Mouse (Mus musculus): ENCODE measurements around the gene Bri3. TPM values are rescaled to one million over a fixed set of nuclear protein-coding genes. Genes with fewer than 3 reads are reported as not detected.

Bri3 gene
- total RNA-seq (2014; rRNA removed) (17.6 and 26.5 TPM in 2 replicates), polyA plus RNA-seq (2015; fragmentation: Nextera tagmentation; extraction: Ambion mirVana) (138 and 151 TPM in 2 replicates)

GRCm38 (mm10) chr5:144243901-144244487, at the start of gene Bri3:
Bri3 (plus strand) TSS chr5:144244437.
- Histone ChIP-seq H3K9ac (no peak within 1 kb of the TSS), H3K4me3 (ENCODE audit: low read depth, low read length) (no peak within 1 kb of the TSS), H3K27me3 (ENCODE audit: insufficient read depth, low read length) (no peaks in the 10 kb centered on the region), H3K4me1 (ENCODE audit: insufficient read depth) (no peaks in the 10 kb centered on the region), H3K36me3 (ENCODE audit: insufficient read depth) (no peaks in the 10 kb centered on the region), H3K9me3 (ENCODE audit: low read length) (no peaks in the 10 kb centered on the region), H3K27ac (ENCODE audit: low read depth, low read length) (no peak within 1 kb of the TSS), H3K4me2 (ENCODE audit: low read depth) (no peak within 1 kb of the TSS)
- ATAC-seq (no peak), DNase-seq (no peak)
- no peak for TF ChIP-seq CTCF (IDR thresholded peaks at IDR 0.05; ENCODE audit: low read depth)
- WGBS, result 91% methylated on average over 7 of the region's 7 CpGs

GRCm38 (mm10) chr5:144195567-144195966, 48.7 kb upstream of the Bri3 start:
- no peak overlapping the region for H3K4me2 ChIP-seq (ENCODE audit: low read depth)
- H3K9ac ChIP-seq, result no peak overlapping the region
- H3K4me1 ChIP-seq (ENCODE audit: insufficient read depth), result no peaks in the 10 kb centered on the region
- WGBS, result 82% methylated on average over 8 of the region's 8 CpGs
- H3K27me3 ChIP-seq (ENCODE audit: insufficient read depth, low read length), result no peaks in the 10 kb centered on the region
- H3K4me3 ChIP-seq (ENCODE audit: low read depth, low read length), result no peak overlapping the region
- H3K27ac ChIP-seq (ENCODE audit: low read depth, low read length), result no peak overlapping the region
- DNase-seq (no peak), ATAC-seq (no peak)
- no peak for TF ChIP-seq CTCF (IDR thresholded peaks at IDR 0.05; ENCODE audit: low read depth)
- H3K9me3 ChIP-seq (ENCODE audit: low read length), result no peaks in the 10 kb centered on the region
- H3K36me3 ChIP-seq (ENCODE audit: insufficient read depth), result peaks cover 19% of the 10 kb centered on the region

GRCm38 (mm10) chr5:144200616-144201015, 43.6 kb upstream of the Bri3 start:
- Histone ChIP-seq H3K27me3 (ENCODE audit: insufficient read depth, low read length) (no peaks in the 10 kb centered on the region), H3K27ac (ENCODE audit: low read depth, low read length) (no peak overlapping the region), H3K4me1 (ENCODE audit: insufficient read depth) (no peaks in the 10 kb centered on the region), H3K9ac (no peak overlapping the region), H3K4me3 (ENCODE audit: low read depth, low read length) (no peak overlapping the region), H3K36me3 (ENCODE audit: insufficient read depth) (peaks cover 61% of the 10 kb centered on the region), H3K4me2 (ENCODE audit: low read depth) (no peak overlapping the region), H3K9me3 (ENCODE audit: low read length) (no peaks in the 10 kb centered on the region)
- WGBS, result 58% methylated on average over 11 of the region's 11 CpGs
- DNase-seq, result no peak
- ATAC-seq, result no peak
- no peak for TF ChIP-seq CTCF (IDR thresholded peaks at IDR 0.05; ENCODE audit: low read depth)

DNA sequence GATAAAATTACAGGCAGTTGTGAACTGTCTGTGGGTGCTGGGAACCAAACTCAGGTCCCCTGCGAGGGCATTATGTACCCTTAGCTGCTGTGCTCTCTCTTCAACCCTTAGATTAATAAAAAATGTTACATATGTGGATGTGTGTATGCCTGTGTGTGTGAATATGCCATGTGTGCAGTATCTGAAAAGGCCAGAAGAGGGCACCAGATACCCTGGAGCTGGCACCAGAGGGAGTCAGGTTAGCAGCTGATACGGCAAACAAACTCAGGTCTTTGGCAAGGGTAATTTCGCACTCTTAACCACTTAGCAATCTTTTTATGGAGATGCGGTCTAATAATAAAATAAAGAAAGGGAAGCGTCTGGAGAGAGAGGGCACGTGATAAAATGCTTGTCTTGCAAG, 41.8 kb upstream of the Bri3 start:
- Histone ChIP-seq H3K4me3 (ENCODE audit: low read depth, low read length) (no peak overlapping the region), H3K27me3 (ENCODE audit: insufficient read depth, low read length) (no peaks in the 10 kb centered on the region), H3K9me3 (ENCODE audit: low read length) (no peaks in the 10 kb centered on the region), H3K4me1 (ENCODE audit: insufficient read depth) (no peaks in the 10 kb centered on the region), H3K4me2 (ENCODE audit: low read depth) (no peak overlapping the region), H3K27ac (ENCODE audit: low read depth, low read length) (no peak overlapping the region), H3K9ac (no peak overlapping the region), H3K36me3 (ENCODE audit: insufficient read depth) (peaks cover 78% of the 10 kb centered on the region)
- DNase-seq (no peak), ATAC-seq (no peak)
- TF ChIP-seq CTCF (IDR thresholded peaks at IDR 0.05; ENCODE audit: low read depth), result peak; percentile 36; the same call in 1 of the 2 replicates
- 96% methylated on average over 6 of the region's 6 CpGs for WGBS

DNA sequence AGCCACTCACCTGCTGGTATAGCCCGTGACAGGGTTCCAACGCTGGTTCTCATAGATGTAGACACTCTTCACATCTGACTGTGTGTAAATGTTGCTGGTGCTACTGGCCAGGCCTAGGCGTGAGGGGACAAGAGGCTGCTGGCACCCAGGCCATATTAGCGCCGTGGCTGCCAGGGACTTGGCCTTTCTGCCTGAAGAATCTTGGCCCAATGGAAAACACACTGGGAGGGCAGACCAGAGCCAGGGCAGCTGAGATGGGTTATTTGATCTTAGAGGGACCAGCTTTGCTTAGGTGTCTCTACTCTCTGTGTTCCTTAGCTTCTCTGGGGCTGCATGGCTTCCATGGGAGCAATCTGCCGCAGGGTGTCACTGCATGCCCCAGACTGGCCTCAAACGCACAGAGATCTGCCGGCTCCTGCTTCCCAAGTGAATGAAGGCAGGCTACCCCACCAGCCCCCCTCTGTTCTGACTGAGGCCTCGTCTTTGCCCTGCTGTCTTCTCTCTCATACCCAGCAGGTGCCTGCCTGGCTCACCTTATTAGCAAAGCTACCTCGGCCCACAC, 40.8 kb upstream of the Bri3 start:
- Histone ChIP-seq H3K27me3 (ENCODE audit: insufficient read depth, low read length) (no peaks in the 10 kb centered on the region), H3K9ac (no peak overlapping the region), H3K4me3 (ENCODE audit: low read depth, low read length) (no peak overlapping the region), H3K36me3 (ENCODE audit: insufficient read depth) (peaks cover 80% of the 10 kb centered on the region), H3K27ac (ENCODE audit: low read depth, low read length) (no peak overlapping the region), H3K4me1 (ENCODE audit: insufficient read depth) (no peaks in the 10 kb centered on the region), H3K9me3 (ENCODE audit: low read length) (no peaks in the 10 kb centered on the region), H3K4me2 (ENCODE audit: low read depth) (no peak overlapping the region)
- ATAC-seq (no peak), DNase-seq (no peak)
- TF ChIP-seq CTCF (IDR thresholded peaks at IDR 0.05; ENCODE audit: low read depth), result no peak
- 89% methylated on average over 10 of the region's 10 CpGs for WGBS

DNA sequence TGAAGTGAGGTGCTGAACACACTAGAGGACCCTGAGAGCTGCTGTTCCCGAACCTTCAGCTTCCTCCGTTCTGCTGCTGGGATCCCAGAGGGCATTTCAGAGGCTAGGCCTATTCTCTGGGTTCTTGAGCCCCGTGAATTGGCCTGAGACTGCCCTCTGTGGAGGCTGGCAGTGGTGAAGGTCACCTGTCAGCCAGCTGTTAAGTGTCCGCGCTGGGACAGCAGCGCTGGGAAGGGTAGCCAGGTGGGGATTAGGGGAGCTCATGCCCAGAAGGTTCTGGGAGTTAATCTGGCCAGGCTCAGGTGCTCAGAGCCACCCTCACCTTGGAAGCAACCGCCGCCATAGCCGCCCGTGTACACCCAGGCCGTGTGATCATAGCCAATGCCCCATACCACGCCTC, 39.9 kb upstream of the Bri3 start:
- H3K4me3 ChIP-seq (ENCODE audit: low read depth, low read length), result no peak overlapping the region
- 92% methylated on average over 12 of the region's 12 CpGs for WGBS
- H3K9ac ChIP-seq, result no peak overlapping the region
- no peaks in the 10 kb centered on the region for H3K27me3 ChIP-seq (ENCODE audit: insufficient read depth, low read length)
- no peaks in the 10 kb centered on the region for H3K9me3 ChIP-seq (ENCODE audit: low read length)
- no peak overlapping the region for H3K27ac ChIP-seq (ENCODE audit: low read depth, low read length)
- TF ChIP-seq CTCF (IDR thresholded peaks at IDR 0.05; ENCODE audit: low read depth), result no peak
- no peak overlapping the region for H3K4me2 ChIP-seq (ENCODE audit: low read depth)
- no peaks in the 10 kb centered on the region for H3K4me1 ChIP-seq (ENCODE audit: insufficient read depth)
- DNase-seq (no peak), ATAC-seq (no peak)
- H3K36me3 ChIP-seq (ENCODE audit: insufficient read depth), result peaks cover 81% of the 10 kb centered on the region

DNA sequence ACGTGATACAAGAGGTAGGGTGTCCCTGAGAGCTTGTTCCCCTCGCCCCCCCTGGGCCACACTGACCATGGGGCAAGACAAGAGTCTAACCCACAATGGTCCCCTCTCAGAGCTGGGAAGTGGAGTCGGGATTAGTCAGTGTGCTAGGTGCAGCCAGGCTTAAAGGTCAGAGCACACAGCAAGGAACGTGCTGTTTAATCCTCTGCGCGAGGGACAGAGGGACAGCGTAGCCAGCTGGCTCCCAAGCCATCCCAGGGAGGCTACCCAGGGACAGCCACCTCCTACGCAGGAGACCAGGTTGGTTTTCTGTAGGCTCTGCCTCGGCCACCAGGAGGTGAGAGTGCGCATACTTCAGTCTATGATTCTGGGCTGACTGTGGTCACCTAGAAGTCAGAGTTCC, 39.3 kb upstream of the Bri3 start:
- H3K9me3 ChIP-seq (ENCODE audit: low read length), result no peaks in the 10 kb centered on the region
- no peaks in the 10 kb centered on the region for H3K4me1 ChIP-seq (ENCODE audit: insufficient read depth)
- no peak overlapping the region for H3K9ac ChIP-seq
- no peak overlapping the region for H3K4me2 ChIP-seq (ENCODE audit: low read depth)
- no peak for TF ChIP-seq CTCF (IDR thresholded peaks at IDR 0.05; ENCODE audit: low read depth)
- 57% methylated on average over 10 of the region's 10 CpGs for WGBS
- peaks cover 84% of the 10 kb centered on the region for H3K36me3 ChIP-seq (ENCODE audit: insufficient read depth)
- DNase-seq, result no peak
- no peaks in the 10 kb centered on the region for H3K27me3 ChIP-seq (ENCODE audit: insufficient read depth, low read length)
- no peak overlapping the region for H3K27ac ChIP-seq (ENCODE audit: low read depth, low read length)
- no peak overlapping the region for H3K4me3 ChIP-seq (ENCODE audit: low read depth, low read length)
- no peak for ATAC-seq
